Mouse (Mus musculus): ENCODE measurements at regions not wholly inside any gene's neighbourhood (a gene's known extent, or its start where the extent isn't known, plus 50 kb on each side); places are given as distances from the start of the nearest gene placed in this dataset.

DNA sequence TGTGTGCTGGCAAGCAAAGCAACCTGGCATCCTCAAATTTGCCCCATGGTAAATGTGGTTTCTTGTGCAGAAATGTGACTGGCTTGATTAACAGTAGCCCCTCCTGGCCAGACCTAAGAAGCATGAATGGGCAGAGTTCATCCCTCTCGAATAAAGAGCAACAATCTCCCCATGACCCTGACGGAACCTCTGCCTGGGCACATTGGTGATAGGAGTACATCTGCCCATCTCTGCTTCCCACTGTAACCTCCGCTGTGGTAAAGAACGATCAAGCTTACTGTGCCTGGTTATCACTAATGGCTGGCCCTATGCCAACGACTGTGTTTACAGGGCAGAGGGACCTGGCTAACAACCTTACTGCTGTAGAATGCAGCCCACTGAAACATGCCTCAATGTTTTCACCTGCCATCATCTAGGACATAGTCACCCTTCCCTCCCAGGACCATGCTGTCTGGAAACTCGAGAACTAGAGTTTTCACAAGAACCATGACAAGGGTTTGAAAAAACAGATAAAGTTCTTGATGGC lies 69.6 kb upstream of the Tspan2 start:
- DNase-seq = no peak

DNA sequence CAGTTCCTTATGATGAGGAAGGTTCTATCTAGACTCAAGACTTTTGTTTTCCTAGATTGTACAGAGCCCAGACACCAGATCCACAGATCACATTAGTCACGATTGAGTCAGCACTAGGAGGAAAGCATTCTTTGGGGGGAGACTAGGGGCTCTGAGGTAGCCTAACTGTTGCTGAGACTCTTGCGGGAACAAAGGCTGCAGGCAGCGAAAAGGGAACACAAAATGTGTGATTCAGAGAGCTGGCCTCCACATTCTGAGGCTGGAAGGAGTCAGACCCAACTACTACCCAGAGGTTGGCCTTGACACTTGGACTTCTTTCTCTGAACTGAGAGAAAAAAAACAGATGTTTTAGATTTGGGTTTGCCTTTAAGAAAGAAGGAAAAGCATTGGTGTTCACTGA lies 66.5 kb upstream of the Tspan2 start:
- DNase-seq = no peak

DNA sequence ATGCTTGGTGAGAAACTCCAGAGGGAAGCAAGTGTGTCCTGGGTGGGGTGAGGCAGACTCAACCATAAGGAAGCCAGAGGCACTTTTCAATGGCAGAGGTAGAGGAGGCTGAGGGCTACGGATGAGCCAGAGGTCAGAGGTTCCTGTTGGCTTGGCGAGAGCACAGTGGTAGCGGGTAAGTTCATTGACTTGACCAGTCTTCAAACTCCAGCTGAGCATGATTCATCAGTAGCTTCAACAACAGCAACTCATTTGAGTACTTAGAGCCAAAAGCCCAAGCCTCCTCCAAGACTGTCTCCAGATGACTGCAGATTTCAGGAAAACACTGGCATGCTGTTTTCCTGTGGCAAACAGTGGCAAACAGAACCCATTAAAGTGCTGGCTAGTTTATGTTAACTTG lies 65.8 kb upstream of the Tspan2 start:
- no peak for DNase-seq

DNA sequence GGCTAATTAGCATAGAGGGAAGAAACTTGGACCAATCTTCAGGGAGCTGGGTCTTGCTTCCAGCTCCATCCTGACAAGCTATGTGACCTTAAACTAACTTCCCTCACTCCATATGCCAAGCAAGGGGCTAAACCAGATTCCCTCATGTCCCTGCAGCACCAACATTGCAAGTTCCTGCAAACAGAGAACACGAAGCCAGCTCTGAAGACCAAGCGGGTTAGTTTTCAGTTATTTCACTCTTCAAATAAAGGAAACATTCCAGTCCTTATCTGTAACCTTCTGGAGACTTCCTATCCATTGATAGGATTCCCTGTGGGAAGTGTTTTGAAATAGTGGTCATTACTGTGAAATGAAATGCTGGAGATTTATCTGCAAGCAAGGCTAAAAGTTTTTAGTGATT lies 64.4 kb upstream of the Tspan2 start:
- no peak for DNase-seq

DNA sequence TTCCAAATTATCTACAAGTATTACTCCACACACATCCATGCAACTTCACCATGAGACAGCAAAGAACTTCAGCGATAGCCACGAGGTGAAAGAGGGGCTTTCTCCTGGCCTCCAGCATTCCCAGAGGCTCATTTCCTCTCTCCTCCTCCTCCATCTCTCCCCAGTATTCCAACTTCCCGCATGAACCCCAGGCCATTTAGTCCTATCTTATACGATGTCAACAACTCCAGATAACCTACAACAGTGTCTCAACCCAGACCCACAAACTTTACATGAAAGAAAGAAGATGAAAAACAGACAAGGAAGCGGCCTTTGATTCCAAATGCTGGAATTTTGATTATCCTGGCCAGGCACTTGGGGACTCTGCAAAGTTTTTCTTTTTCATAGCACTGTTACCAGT lies 63.8 kb upstream of the Tspan2 start:
- DNase-seq = no peak

DNA sequence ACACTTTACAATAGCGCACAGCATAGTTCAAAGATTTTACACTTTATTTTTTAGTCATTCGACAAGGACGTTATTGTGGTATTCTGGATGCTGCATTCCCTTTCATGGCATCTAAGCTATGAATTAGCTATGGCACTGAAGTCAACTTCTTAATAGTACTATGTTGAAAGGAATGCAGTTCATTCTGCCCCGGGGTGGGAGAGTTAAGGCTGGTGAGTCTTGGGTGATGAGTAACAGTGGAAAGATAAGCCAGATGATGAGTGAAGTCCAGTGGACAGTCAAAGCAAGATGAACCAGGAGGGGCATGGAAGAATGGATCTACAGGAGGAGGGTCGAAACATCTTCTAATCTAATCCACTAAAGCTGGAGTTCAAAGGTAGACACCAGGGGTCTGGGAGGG lies 63.4 kb upstream of the Tspan2 start:
- no peak for DNase-seq

DNA sequence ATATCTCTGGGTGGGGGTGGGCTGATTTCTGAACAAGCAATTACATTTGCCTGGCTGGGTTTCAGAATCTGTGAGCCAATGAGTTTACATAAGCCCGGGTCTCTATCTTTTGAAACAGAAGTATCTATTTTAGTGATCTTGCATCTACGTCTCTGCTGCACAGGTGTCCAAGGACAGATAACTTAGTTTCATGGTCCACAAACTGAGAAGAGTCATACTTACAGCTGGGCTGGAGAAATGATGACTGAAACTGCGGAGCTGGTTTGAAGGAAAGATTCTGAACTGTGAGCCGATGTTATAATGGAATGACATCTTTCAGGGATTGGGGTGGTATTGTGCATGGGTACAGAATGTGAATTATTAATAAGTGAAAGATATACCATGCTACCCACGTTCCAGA lies 60.8 kb upstream of the Tspan2 start:
- DNase-seq = no peak

DNA sequence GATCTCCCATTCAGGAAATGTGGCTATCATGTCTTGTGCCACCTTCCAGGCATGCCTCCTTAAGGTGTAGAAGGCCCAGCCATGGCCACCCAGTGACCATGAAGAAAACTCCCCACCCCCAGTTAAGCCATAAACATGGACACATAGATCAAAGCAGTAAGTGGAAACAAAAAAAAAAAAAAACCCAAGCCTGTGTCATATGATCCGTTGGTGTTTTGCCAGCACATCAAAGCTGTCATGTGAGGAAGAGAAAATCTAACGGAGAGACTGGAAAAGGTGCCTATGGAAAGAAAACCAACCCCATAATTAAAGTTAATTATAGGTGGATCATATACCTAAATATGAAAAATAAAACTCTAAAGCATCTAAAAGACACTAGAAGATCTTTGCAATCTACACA lies 60.3 kb upstream of the Tspan2 start:
- no peak for DNase-seq

DNA sequence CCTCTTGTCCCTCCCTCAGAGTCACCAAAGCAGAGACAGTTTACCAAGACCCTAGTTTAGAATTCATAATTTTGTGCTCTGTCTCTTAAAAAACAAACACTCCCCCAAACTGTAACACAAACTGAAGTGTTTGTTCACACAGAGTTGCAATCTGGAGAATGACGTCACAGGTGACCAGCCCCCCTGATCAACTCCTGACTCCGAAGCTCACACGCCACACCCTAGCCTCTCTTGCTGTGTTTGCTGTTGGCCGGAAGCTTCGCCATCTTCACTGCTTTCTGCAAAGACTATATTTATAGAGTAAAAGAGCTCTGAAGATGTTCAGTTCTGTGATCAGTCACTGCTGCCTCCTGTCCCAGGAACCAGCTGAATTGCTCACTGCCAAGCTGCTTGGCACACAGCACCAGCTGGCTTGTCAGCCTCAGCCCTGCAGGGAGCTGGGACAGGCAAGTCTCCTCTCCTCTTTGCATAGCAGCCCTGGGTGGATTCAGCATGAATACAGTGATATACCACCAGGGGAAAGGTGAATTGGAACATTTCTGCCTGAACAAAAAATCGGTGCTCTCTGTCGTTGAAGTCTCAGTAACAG lies 57.3 kb upstream of the Tspan2 start:
- DNase-seq = no peak

DNA sequence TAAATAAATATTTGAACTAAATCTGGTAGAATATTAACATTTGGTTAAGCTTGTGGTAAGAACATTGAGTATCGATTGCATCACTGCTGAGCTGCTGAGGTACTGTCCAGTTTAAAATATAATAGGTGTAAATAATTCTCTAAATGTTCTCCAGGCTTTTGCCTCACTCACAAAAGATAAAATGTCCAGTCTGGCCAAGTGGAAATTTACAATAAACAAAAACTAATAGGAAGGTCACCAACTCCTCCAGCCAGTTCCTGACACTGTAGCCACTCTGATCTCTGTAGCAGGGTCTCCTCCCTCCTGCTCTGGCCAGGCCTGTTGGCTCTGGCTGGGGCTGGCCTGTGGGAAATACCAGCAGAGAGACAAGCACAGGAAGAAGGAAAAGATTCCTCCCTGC lies 55.8 kb upstream of the Tspan2 start:
- DNase-seq = no peak

DNA sequence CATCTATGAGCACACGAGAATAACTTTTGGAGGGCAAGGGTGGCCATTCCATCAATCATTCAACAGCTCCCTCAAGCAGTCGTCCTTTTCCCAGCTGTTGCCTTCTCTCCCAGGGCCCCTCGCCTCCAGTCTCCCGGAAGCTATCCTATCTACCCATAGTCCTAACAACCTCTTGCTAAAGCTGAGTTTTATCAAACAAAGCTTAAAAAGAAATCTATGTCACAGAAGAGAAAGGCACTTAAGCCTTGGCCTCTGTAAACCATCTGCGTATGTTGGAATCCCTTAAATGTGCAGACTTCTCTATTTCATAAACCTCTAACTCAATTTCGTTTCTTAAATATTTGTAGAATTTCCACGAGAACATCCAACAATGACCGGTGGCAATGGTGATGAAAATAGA lies 51.9 kb upstream of the Tspan2 start:
- no peak for DNase-seq

DNA sequence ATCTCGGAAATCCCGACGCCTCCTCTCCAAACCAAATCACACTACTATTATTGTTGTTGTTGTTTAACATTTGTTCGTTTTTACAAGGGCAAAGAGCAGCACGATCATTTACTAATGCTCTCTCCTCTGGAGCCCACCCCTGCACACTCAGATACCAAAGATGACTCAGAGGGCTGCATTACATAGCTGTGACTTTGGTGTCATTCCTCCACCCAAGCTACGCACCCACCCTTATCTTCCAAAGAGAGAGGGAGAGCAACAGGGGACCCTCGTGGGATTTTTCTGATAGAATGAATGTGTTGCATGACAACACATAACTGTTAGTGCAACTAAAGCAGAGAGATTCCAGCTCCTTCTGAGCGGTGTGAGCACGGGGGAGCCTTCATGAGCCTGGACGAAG lies 50.8 kb upstream of the Tspan2 start:
- DNase-seq = no peak

All from embryo, embryonic 11 days (tissue).